Mouse (Mus musculus) MEL (cell line): ENCODE measurements around the gene Ercc6l2. TPM values are rescaled to one million over a fixed set of nuclear protein-coding genes. Genes with fewer than 3 reads are reported as not detected.
A peak's percentile ranks its signal among the peaks of the same experiment; 100 is the strongest.

Source experiments
- DNase-seq: peaks from one replicate; pipeline ENCODE4 v3.0.0; 2011; ENCODE audit warnings: low read depth, low spot score
- H3K27ac ChIP-seq: 2 replicates; pipeline ENCODE4 v1.5.1; 2012; ENCODE audit warnings: low read depth, mild to moderate bottlenecking, control low read depth, low read length, moderate library complexity; ENCODE audit not compliant: control insufficient read depth
- H3K27me3 ChIP-seq, 2 experiments: fragments of 150-350 bp in 1 of 2; sonication (generic) in 1 of 2; 2 replicates each; pipeline ENCODE4 v1.6.1; 2012; ENCODE audit warnings: low read length in 2 of 2, mild to moderate bottlenecking in 2 of 2, improper control_type of control experiment in 1 of 2, moderate library complexity in 1 of 2; ENCODE audit not compliant: insufficient read depth in 2 of 2, control insufficient read depth in 1 of 2
- H3K36me3 ChIP-seq, 2 experiments: 2 replicates each; pipeline ENCODE4 v1.6.1; 2012 to 2014; ENCODE audit warnings: low read length in 2 of 2, improper control_type of control experiment in 1 of 2, inconsistent platforms in 1 of 2, mild to moderate bottlenecking in 1 of 2; ENCODE audit not compliant: insufficient read depth in 2 of 2, control insufficient read depth in 1 of 2
- H3K4me1 ChIP-seq, 2 experiments: fragments of 150-350 bp in 1 of 2; sonication (generic) in 1 of 2; 2 replicates each; pipeline ENCODE4 v1.6.1; 2012; ENCODE audit warnings: low read length in 2 of 2, improper control_type of control experiment in 1 of 2, mild to moderate bottlenecking in 1 of 2; ENCODE audit not compliant: insufficient read depth in 2 of 2, control insufficient read depth in 1 of 2
- H3K4me3 ChIP-seq, 2 experiments: fragments of 150-350 bp in 1 of 2; sonication (generic) in 1 of 2; 2 replicates each; pipeline ENCODE4 v1.5.1; 2012; ENCODE audit warnings: low read depth in 2 of 2, low read length in 2 of 2, mild to moderate bottlenecking in 2 of 2, moderate library complexity in 2 of 2, control low read depth in 1 of 2, improper control_type of control experiment in 1 of 2; ENCODE audit not compliant: control insufficient read depth in 1 of 2, insufficient read depth in 1 of 2
- H3K79me2 ChIP-seq: 2 replicates; pipeline ENCODE4 v1.6.1; 2012; ENCODE audit warnings: mild to moderate bottlenecking, low read length, moderate library complexity; ENCODE audit not compliant: control insufficient read depth, poor library complexity, insufficient read depth
- H3K9ac ChIP-seq: 2 replicates; pipeline ENCODE4 v1.6.1; 2012; ENCODE audit warnings: low read depth, mild to moderate bottlenecking, control low read depth, low read length, moderate library complexity; ENCODE audit not compliant: control insufficient read depth, poor library complexity, severe bottlenecking
- H3K9me3 ChIP-seq: fragments of 150-350 bp; sonication (generic); replicated peaks from 2 replicates; pipeline ENCODE4 v1.6.1; 2012; ENCODE audit warnings: mild to moderate bottlenecking, low read length, improper control_type of control experiment, moderate library complexity; ENCODE audit not compliant: insufficient read depth
- BHLHE40 ChIP-seq: IDR thresholded peaks from 2 replicates; pipeline ENCODE4 v1.6.1; 2012; ENCODE audit warnings: low read depth, mild to moderate bottlenecking, inconsistent platforms, low read length, improper control_type of control experiment, borderline replicate concordance
- CHD1 ChIP-seq: IDR thresholded peaks from 2 replicates; pipeline ENCODE4 v1.6.1; 2012; ENCODE audit warnings: low read depth, mild to moderate bottlenecking, inconsistent platforms, low read length, improper control_type of control experiment
- CHD2 ChIP-seq: IDR thresholded peaks from 2 replicates; pipeline ENCODE4 v1.6.1; 2011; ENCODE audit warnings: low read length, improper control_type of control experiment
- CTCF ChIP-seq, 3 experiments: IDR thresholded peaks in 2 of 3; conservative IDR thresholded peaks in 1 of 3; 2 replicates each; pipeline ENCODE4 v1.5.1; 2011 to 2012; ENCODE audit warnings: low read length in 3 of 3, low read depth in 2 of 3, mild to moderate bottlenecking in 2 of 3, improper control_type of control experiment in 1 of 3, inconsistent platforms in 1 of 3, mixed read lengths in 1 of 3, moderate library complexity in 1 of 3; ENCODE audit not compliant: control insufficient read depth in 1 of 3, insufficient read depth in 1 of 3, poor library complexity in 1 of 3, severe bottlenecking in 1 of 3
- ELF1 ChIP-seq: IDR thresholded peaks from 2 replicates; pipeline ENCODE4 v1.6.1; 2014; ENCODE audit warnings: low read depth, mild to moderate bottlenecking, inconsistent platforms, low read length, improper control_type of control experiment, moderate library complexity
- GABPA ChIP-seq: IDR thresholded peaks from 2 replicates; pipeline ENCODE4 v1.6.1; 2012; ENCODE audit warnings: low read depth, mild to moderate bottlenecking, inconsistent platforms, low read length, improper control_type of control experiment, moderate library complexity
- HCFC1 ChIP-seq: IDR thresholded peaks from 2 replicates; pipeline ENCODE4 v1.6.1; 2012; ENCODE audit warnings: low read depth, mild to moderate bottlenecking, inconsistent platforms, low read length, improper control_type of control experiment, moderate library complexity
- KAT2A ChIP-seq: conservative IDR thresholded peaks from 2 replicates; pipeline ENCODE4 v1.6.1; 2012; ENCODE audit warnings: low read depth, low read length, improper control_type of control experiment, inconsistent platforms
- MAFK ChIP-seq: IDR thresholded peaks from 2 replicates; pipeline ENCODE4 v1.6.1; 2011; ENCODE audit warnings: low read depth, mild to moderate bottlenecking, low read length, improper control_type of control experiment, borderline replicate concordance
- MAZ ChIP-seq: IDR thresholded peaks from 2 replicates; pipeline ENCODE4 v1.6.1; 2012; ENCODE audit warnings: low read depth, mild to moderate bottlenecking, inconsistent platforms, low read length, improper control_type of control experiment
- MXI1 ChIP-seq: IDR thresholded peaks from 2 replicates; pipeline ENCODE4 v1.6.1; 2011; ENCODE audit warnings: mild to moderate bottlenecking, low read depth, low read length, improper control_type of control experiment
- MYB ChIP-seq: IDR thresholded peaks from 2 replicates; pipeline ENCODE4 v1.6.1; 2011; ENCODE audit warnings: mild to moderate bottlenecking, low read depth, low read length, improper control_type of control experiment
- MYC ChIP-seq: IDR thresholded peaks from 2 replicates; pipeline ENCODE4 v1.6.1; 2011; ENCODE audit warnings: low read depth, mild to moderate bottlenecking, low read length, improper control_type of control experiment, moderate library complexity
- POLR2AphosphoS5 ChIP-seq: IDR thresholded peaks from 2 replicates; pipeline ENCODE4 v1.6.1; 2012; ENCODE audit warnings: low read depth, borderline replicate concordance, mild to moderate bottlenecking, inconsistent platforms, low read length, moderate library complexity, mixed read lengths
- RAD21 ChIP-seq: IDR thresholded peaks from 2 replicates; pipeline ENCODE4 v1.6.1; 2011; ENCODE audit warnings: mild to moderate bottlenecking, low read depth, low read length, improper control_type of control experiment
- SIN3A ChIP-seq: IDR thresholded peaks from 2 replicates; pipeline ENCODE4 v1.6.1; 2012; ENCODE audit warnings: low read length, improper control_type of control experiment, inconsistent platforms
- SMC3 ChIP-seq: IDR thresholded peaks from 2 replicates; pipeline ENCODE4 v1.6.1; 2011; ENCODE audit warnings: low read depth, low read length, improper control_type of control experiment
- TBP ChIP-seq: IDR thresholded peaks from 2 replicates; pipeline ENCODE4 v1.8.0; 2011; ENCODE audit warnings: low read depth, low read length, improper control_type of control experiment
- TCF12 ChIP-seq: IDR thresholded peaks from 2 replicates; pipeline ENCODE4 v1.6.1; 2014; ENCODE audit warnings: low read depth, mild to moderate bottlenecking, inconsistent platforms, low read length, improper control_type of control experiment, moderate library complexity
- UBTF ChIP-seq: IDR thresholded peaks from 2 replicates; pipeline ENCODE4 v1.6.1; 2012; ENCODE audit warnings: low read depth, mild to moderate bottlenecking, inconsistent platforms, low read length, improper control_type of control experiment, moderate library complexity, borderline replicate concordance; ENCODE audit not compliant: insufficient read depth
- USF1 ChIP-seq: IDR thresholded peaks from 2 replicates; pipeline ENCODE4 v1.6.1; 2014; ENCODE audit warnings: low read depth, mild to moderate bottlenecking, inconsistent platforms, low read length, improper control_type of control experiment, moderate library complexity
- USF2 ChIP-seq, 2 experiments: IDR thresholded peaks; 2 replicates each; pipeline ENCODE4 v1.6.1; 2011 to 2012; ENCODE audit warnings: improper control_type of control experiment in 2 of 2, low read length in 2 of 2, borderline replicate concordance in 1 of 2, inconsistent platforms in 1 of 2, low read depth in 1 of 2, mild to moderate bottlenecking in 1 of 2; ENCODE audit not compliant: insufficient read depth in 1 of 2
- ZC3H11A ChIP-seq: IDR thresholded peaks from 2 replicates; pipeline ENCODE4 v1.6.1; 2012; ENCODE audit warnings: low read depth, mild to moderate bottlenecking, inconsistent platforms, low read length, improper control_type of control experiment
- ZKSCAN1 ChIP-seq: IDR thresholded peaks from 2 replicates; pipeline ENCODE4 v1.6.1; 2012; ENCODE audit warnings: low read depth, mild to moderate bottlenecking, inconsistent platforms, low read length, improper control_type of control experiment, moderate library complexity
- ZNF384 ChIP-seq: IDR thresholded peaks from 2 replicates; pipeline ENCODE4 v1.6.1; 2012; ENCODE audit warnings: low read depth, mild to moderate bottlenecking, inconsistent platforms, low read length, improper control_type of control experiment
- polyA plus RNA-seq, 2 experiments: library from polyadenylated mRNA; stranded (reverse) in 1 of 2; unstranded in 1 of 2; fragments of >175 nt in 1 of 2; fragments of >200 nt in 1 of 2; gene quantifications; 2 replicates each; pipeline versions ENCODE4 v1.2.1 to v1.2.4; 2012; ENCODE audit warnings: low replicate concordance in 2 of 2, low read depth in 1 of 2; ENCODE audit not compliant: insufficient read length in 2 of 2, insufficient read depth in 1 of 2, missing spikeins in 1 of 2
- total RNA-seq: library from RNA; depleted of rRNA; stranded (reverse); fragments of 300-350 nt; gene quantifications from 2 replicates; pipeline ENCODE4 v1.2.3, GENCODE M21; 2012

Gene Ercc6l2
- total and polyA plus RNA-seq, 3 experiments, result 15.6 to 61.7 (median 19.4) TPM

DNA sequence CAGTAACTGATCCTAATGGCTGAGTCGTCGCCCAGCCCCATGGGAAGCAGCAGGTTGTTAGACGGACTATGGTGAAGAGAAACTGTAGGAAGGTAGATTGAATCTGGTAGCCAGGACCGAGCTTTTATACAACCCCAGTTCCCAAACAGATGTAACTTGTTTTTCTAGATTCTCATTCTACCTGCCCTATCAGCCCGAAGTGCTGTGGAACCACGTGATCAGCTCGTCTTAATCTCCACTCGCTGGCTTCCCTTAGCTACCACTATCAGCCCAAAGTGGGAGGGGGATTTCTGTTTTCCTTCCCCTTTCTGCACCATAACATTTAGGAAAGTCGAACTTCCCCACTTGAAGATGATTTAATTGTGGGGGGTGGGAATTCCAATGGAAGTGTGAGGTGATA lies 121.3 kb downstream of the Ercc6l2 start:
- Histone ChIP-seq H3K36me3 (no peaks in the 10 kb centered on the region), H3K27ac (no peak overlapping the region)
- no peak for DNase-seq

DNA sequence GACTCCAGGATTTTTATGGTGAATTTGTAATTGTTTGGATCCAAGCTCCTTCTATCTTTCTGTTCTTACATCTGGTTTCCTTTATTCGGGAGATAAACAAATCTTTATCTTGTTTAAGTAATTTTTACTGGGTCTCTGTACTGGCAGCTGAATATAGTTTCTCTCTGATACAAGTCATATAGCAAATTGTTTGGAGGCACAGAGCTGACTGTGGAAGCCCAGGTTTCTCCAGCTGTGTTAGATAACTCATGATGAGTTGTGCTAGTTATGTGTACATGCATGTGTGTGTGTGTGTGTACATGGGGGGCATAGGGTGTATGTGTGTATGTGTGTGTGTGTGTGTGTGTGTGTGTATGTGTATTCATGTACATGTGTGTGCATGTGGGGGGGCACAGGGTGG lies 125.2 kb downstream of the Ercc6l2 start:
- H3K27me3 ChIP-seq, result no peaks in the 10 kb centered on the region
- no peaks in the 10 kb centered on the region for H3K79me2 ChIP-seq
- H3K4me3 ChIP-seq, result no peak overlapping the region
- no peak for DNase-seq
- TF ChIP-seq KAT2A, result no peak
- TF ChIP-seq MAZ, result no peak
- TF ChIP-seq MAFK, result no peak
- no peak for TF ChIP-seq MXI1
- TF ChIP-seq SIN3A, result no peak
- TF ChIP-seq CTCF (IDR thresholded peaks at IDR 0.05 in 2 of 3, conservative IDR thresholded peaks at IDR 0.05 in 1 of 3; ENCODE audit: control insufficient read depth in 1 of 3, insufficient read depth in 1 of 3, low read depth in 2 of 3, low read length in 3 of 3, poor library complexity in 1 of 3, severe bottlenecking in 1 of 3), result no peak
- no peaks in the 10 kb centered on the region; a peak in 1 of 4 replicates for H3K4me1 ChIP-seq
- H3K36me3 ChIP-seq, result no peaks in the 10 kb centered on the region
- H3K9ac ChIP-seq, result no peak overlapping the region
- no peaks in the 10 kb centered on the region for H3K9me3 ChIP-seq
- no peak overlapping the region for H3K27ac ChIP-seq

More for the DNA sequence above, 121.3 kb downstream of the Ercc6l2 start:
- TF ChIP-seq USF1 (peak; percentile 76), ZC3H11A (no peak)
- H3K9ac ChIP-seq, result no peak overlapping the region
- no peaks in the 10 kb centered on the region for H3K79me2 ChIP-seq
- no peaks in the 10 kb centered on the region; a peak in 2 of 4 replicates for H3K27me3 ChIP-seq
- H3K4me3 ChIP-seq, result no peak overlapping the region
- H3K4me1 ChIP-seq, result no peaks in the 10 kb centered on the region; a peak in 2 of 4 replicates
- no peaks in the 10 kb centered on the region for H3K9me3 ChIP-seq

DNA sequence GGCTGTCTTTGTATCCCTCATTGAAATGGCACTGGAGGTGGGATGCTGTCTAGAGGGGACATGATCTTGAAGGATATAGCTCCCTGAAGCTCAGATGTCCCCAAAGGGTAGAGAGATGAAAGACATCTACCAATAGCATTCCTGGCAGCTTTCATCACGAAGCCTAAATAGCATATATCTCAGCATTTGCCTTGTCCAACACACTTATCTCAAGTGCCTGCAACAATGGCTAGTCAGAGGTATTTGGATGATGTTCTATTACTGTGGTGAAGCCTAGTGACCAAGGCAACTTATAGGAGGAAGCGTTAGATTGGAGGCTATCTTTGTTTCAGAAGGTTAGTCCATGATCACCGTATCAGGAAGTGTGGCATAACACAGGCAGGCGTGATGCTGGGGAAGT lies 126.1 kb downstream of the Ercc6l2 start:
- H3K4me3 ChIP-seq, result no peak overlapping the region

More for the DNA sequence above, 126.1 kb downstream of the Ercc6l2 start:
- DNase-seq, result no peak
- H3K79me2 ChIP-seq, result no peaks in the 10 kb centered on the region
- TF ChIP-seq UBTF (no peak), ZNF384 (no peak), SMC3 (no peak), CHD2 (no peak), POLR2AphosphoS5 (no peak), ELF1 (no peak), MXI1 (no peak), MYB (no peak), TBP (no peak), MAFK (no peak), SIN3A (no peak), RAD21 (no peak), USF2 (IDR thresholded peaks at IDR 0.05; ENCODE audit: borderline replicate concordance in 1 of 2, insufficient read depth in 1 of 2, low read depth in 1 of 2, low read length in 2 of 2) (no peak), HCFC1 (no peak), CHD1 (no peak), BHLHE40 (no peak), GABPA (no peak), TCF12 (no peak), MYC (no peak), ZKSCAN1 (no peak)
- H3K4me1 ChIP-seq, result no peaks in the 10 kb centered on the region; a peak in 1 of 4 replicates
- H3K36me3 ChIP-seq, result no peaks in the 10 kb centered on the region
- no peaks in the 10 kb centered on the region for H3K9me3 ChIP-seq
- H3K9ac ChIP-seq, result no peak overlapping the region
- no peaks in the 10 kb centered on the region for H3K27me3 ChIP-seq
- no peak overlapping the region for H3K27ac ChIP-seq
